Mouse (Mus musculus) right cerebral cortex, postnatal 36 days (tissue): ENCODE measurements around the gene Tgfbr3.

Source experiments
- DNase-seq, 2 experiments: peaks; one replicate each; pipeline ENCODE4 v3.0.0; 2022; ENCODE audit warnings: low spot score in 2 of 2, mixed read lengths in 1 of 2

Tgfbr3 gene

GRCm38 (mm10) chr5:107173483-107173882, 115.9 kb downstream of the Tgfbr3 start:
- DNase-seq = no peak

- no peak for DNase-seq
Observed at GRCm38 (mm10) chr5:107171861-107172260, 117.6 kb downstream of the Tgfbr3 start.

- no peak for DNase-seq
Observed at GRCm38 (mm10) chr5:107169796-107170195, 119.6 kb downstream of the Tgfbr3 start.

- peak; percentile 47 to 54 for DNase-seq
Observed at GRCm38 (mm10) chr5:107167872-107168300, 121.5 kb downstream of the Tgfbr3 start.

GRCm38 (mm10) chr5:107167373-107167772, 122.1 kb downstream of the Tgfbr3 start:
- no peak for DNase-seq

GRCm38 (mm10) chr5:107166659-107167370, 122.6 kb downstream of the Tgfbr3 start:
- DNase-seq = no peak

- no peak for DNase-seq
Observed at GRCm38 (mm10) chr5:107165734-107166133, 123.7 kb downstream of the Tgfbr3 start.

GRCm38 (mm10) chr5:107165271-107165670, 124.2 kb downstream of the Tgfbr3 start:
- no peak for DNase-seq

- no peak for DNase-seq
Observed at GRCm38 (mm10) chr5:107164856-107165255, 124.6 kb downstream of the Tgfbr3 start.

- DNase-seq = no peak
Observed at GRCm38 (mm10) chr5:107164146-107164545, 125.3 kb downstream of the Tgfbr3 start.

GRCm38 (mm10) chr5:107163336-107163735, 126.1 kb downstream of the Tgfbr3 start:
- DNase-seq = no peak

- DNase-seq = no peak
Observed at GRCm38 (mm10) chr5:107162812-107163211, 126.6 kb downstream of the Tgfbr3 start.

GRCm38 (mm10) chr5:107162319-107162718, 127.1 kb downstream of the Tgfbr3 start:
- DNase-seq = no peak

GRCm38 (mm10) chr5:107159914-107160890, 129.2 kb downstream of the Tgfbr3 start:
- no peak for DNase-seq

- no peak for DNase-seq
Observed at GRCm38 (mm10) chr5:107158531-107159178, 130.8 kb downstream of the Tgfbr3 start.

- no peak for DNase-seq
Observed at GRCm38 (mm10) chr5:107157384-107157783, 132.0 kb downstream of the Tgfbr3 start.

GRCm38 (mm10) chr5:107156096-107156495, 133.3 kb downstream of the Tgfbr3 start:
- no peak for DNase-seq

GRCm38 (mm10) chr5:107152989-107153388, 136.4 kb downstream of the Tgfbr3 start:
- DNase-seq = no peak

GRCm38 (mm10) chr5:107151320-107151719, 138.1 kb downstream of the Tgfbr3 start:
- no peak for DNase-seq

- DNase-seq = no peak
Observed at GRCm38 (mm10) chr5:107150555-107151312, 138.7 kb downstream of the Tgfbr3 start.
